Mouse (Mus musculus) kidney, adult 18-20 months (tissue): ENCODE data around the gene Snap47.

Experiments
- DNase-seq: peaks from one replicate; pipeline ENCODE4 v3.0.0; 2021

Snap47 gene

DNA sequence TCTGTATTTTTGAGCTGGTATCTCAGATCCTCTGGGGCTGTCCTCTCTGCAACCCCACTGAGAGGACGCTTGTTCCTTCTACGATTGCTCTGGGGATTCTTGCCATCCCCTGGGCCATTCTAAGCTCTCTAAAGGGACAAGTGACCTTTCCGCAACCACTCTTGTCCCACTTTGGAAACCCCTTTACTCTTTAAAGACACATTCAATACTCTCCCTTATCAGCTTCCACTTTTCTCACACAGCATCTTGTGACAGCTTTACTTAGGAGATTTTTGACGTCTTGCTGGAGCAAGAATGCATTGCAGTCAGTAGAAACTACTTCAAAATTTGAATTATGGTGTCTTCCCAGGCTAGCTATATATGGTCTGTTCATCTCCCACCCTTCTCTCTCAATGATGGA, at the start of gene Snap47:
Snap47 (minus strand) TSS at position 101 of the 400 bp plus-strand sequence.
- no peak for DNase-seq

DNA sequence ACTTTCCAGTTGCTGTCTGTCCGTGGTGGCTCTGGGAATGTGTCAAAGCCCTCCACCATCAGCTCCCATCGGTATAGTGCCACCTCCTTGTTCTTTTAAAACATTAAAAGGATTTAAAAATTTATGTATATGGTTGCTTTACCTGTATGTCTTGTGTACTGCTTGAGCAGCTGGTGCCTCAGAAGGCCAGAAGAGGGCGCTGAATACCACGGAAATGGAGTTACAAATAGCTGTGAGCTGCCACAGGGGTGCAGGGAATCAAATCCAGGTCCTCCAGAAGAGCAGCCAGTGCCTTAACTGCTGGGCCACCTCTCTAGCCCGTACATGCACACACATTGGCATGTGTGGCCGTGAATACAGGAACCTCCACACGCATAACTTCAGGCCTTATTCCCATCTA, 46.8 kb upstream of the Snap47 start:
- DNase-seq, result no peak

DNA sequence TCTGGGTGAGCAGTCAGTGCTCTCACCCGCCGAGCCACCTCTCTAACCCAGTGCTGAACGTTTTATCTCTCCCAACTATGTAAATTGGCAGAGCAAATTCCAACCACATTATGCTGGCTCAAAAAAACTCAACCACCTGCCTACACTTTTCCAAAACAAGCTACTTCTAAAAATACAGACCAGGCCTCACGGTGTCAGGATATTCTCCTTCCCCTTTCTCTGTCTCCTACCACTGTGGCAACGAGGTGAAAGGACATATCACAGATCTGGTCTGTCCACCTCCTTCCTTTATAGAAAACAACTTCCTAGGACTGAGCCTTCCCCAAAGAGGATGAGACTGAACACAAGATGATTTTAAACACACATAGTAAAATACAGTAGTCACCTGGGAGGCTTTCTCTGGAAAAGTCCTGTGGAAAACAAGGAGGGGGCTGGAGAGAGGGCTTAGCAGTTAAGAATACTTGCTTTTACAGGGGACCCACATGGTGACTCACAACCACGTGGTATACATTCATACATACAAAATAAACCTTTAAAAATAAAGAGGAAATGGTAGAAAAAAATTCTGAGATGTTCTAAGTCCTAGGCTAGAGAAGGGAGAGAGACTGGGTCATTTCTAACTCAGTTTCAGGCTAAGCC, 45.8 kb upstream of the Snap47 start:
- no peak for DNase-seq

DNA sequence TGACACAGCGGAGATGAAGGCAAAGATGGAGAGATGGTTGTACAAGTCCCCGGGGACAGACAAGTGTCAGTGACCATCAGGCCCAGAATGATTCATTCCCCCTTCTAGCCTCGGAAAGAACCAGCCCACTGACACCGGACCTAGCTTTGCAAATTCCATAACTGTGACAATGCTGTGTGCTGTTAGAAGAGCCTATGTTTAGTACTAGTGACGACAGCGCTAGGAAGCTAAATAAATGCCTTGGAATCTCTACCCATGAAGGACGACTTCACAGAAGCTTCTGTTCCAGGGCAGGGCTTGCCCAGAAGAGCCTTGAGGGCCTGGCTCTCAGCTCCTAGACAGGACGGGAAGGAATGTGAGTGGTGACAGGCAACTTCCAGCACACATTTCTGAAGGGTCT, 35.2 kb upstream of the Snap47 start:
- no peak for DNase-seq

DNA sequence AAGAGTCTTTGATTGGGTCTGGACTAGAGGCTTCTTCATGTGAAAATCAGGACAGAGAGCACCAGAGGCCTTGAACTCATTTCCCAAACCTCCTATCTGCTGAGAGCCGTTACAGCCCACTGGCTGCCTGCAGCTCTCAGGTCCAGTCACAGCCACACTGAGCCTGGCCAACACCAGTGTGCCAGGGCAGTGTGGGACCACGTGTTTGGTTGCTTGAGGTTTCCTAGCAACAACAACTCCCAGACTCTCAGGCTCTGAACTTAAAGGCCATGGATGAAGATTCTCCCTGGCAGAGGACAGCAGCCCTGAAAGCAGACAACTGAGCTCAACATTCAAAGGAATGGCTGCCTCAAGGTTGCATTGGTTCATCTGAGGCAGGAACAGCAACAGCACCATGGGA, 34.7 kb upstream of the Snap47 start:
- no peak for DNase-seq

DNA sequence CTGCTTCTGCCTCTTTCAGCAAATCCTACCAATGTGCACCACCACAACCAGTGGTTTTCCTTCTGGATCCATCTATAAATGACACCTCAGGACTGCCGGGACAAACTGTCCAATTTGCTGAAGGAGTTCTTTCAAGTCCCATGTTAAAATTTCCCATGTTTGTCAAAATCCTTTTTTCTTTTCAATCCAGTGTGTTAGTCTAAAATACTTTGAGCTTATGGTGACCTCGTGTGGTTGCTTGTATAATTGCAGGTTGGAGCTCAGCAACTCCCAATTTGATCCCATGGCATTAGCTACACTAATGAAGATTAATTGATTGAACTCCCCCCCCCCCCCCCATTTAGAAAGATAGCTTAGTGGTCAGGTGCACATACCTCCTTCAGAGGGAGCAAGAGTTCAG, 32.2 kb upstream of the Snap47 start:
- peak; percentile 49 for DNase-seq

DNA sequence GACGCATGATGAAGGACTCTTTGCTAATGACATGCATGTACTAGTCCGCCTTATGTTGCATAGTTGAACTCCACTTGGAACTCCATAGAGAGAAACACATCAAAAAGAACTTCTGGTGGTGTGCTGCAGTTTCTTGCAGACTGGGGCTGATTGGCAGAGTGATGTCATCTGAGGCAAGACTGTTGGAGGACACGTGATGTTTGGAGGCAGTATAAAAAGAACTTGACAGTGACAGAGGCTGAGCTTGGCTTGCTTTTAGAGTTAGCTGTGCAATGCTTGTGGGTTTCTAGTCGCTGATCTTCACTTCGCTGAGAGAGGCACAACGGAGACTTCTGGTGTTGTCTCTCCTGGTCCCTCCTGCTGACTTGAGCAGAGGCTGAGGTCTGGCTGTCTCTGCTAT, 26.3 kb upstream of the Snap47 start:
- no peak for DNase-seq

DNA sequence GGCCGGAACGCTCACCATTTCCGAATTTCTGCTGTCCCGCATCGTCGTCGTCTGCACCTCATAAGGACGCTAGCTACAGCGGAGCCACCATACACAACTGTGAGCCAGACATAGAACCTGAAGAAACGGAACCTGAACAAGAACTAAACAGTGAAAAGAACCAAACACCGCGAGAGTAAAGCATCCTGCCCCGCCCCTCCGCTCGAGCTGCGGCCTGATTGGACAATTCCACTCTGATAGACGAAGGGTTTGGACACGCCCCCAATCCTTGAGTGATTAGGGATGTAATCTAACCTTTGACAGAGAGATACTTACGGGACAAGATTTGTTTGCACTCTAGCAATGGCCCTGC, 21.3 kb upstream of the Snap47 start, which contains the start of gene Zfp867:
Zfp867 (minus strand) TSS at position 149 of the 352 bp plus-strand sequence.
- DNase-seq, result peak; percentile 90

DNA sequence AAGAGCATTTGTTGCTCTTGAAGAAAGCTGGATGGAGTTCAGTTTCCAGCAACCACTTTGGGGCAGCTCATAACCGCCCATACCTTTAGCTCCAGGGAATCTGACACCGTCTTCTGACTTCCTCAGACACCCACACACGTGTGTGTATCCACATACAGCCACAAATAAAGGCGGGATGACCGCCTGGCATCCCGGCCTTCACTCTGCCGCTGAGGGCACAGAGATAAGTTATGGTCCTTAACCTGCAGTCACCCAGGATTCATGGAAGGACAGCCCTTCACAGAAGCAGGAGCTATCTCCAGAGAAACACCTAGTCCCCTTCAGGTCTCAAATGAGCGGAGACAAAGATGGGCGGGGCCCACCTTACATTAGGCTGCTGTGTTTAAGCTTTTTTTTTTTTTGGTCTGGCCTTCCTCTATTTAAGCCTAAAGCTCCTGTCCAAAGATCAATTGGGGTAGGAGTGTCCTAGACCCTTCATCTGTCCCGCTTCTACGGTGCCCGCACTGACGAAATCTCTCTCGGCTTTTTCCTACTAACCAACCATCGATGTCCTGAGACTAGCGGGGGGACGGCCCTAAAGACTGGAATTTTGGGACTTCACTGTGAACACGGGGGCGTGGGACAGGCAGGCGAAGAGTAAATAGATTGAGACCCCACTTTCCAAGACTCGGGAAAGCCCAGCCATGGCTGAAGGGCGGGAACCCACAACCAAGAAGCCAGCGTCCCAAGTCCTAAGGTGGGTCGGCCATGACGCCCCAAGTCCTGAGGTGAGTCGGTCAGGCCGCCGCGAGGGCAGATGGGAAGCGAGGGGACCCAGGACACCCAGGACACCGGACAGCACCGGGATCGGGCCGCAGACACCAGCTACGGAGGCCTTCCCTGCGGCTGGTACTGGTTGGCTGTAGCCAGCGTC, 20.7 kb upstream of the Snap47 start:
- no peak for DNase-seq

DNA sequence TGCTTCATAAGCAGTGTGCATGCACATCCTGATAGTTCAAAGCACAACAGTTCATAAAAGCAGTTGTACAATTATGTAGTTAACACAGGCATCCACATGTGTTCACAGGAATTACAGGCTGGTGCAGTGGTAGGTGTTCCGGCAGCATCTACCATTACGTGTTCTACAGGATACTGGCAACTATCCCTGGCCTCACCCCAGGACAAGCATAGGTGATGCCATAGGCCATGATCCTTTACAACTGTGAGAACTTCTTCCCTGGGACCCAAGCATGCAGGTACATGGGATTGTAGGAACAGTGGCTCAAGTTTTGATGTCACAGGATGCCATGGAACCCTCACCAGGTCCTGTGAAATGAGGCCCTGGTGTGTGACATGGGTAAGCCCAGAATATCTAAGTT, 9.5 kb upstream of the Snap47 start:
- DNase-seq, result no peak

DNA sequence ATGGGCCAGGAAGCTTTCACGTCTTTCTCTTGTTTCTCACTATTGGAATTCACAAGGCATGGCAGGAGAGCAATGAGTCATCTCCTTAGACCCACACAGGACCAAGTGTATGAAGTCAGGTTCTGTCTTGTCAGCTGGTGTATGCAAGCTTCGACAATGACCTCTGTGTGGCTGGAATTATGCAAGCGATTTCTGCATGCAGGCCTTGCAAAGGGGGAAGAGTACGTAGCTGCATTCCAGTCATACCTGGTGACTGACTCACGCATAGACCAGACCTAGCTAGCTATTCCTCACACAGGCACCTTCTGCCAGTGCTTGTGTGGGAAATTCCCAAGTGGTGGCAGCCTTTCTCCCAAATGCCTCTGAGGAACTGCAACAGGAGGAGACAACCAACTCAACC, 8.0 kb upstream of the Snap47 start:
- peak; percentile 69 for DNase-seq

DNA sequence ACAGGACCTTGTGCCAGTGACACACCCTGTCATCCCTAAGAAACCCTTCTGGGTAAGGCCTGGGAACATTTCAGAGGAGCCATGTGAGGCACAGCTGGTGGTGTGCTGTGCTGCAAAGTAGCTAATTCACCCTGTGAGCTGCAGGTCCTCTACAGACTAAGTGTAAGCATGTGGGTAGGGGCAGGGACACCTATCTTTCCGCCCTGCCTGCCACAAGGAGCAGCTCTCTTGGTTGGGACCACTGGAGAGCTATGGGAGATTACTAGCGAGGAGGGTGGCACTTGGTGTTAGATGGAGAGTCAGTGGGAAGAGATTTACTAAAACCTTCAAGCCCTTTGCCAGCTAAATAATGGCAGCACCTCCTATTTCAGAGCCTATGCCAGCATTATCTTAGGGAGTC, 5.9 kb upstream of the Snap47 start:
- DNase-seq, result no peak

DNA sequence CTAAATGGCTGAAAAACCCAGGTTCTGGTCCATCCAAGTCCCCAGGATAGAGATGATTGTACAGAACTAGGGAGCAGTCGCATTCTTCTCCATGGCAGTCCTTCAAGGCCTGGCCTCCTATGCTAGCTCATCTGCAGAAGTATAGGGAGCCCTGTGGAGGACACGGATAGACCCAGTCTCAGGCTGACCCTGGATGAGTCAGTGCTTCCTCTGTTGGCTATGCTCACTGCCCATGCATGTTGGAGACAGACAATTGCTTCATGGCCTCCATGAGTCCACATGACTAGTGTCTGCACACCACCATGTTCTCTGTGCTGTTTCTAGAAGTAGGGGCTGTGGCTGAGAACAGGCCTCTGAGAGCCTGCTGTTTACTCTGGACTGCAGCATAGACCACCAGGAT, 5.4 kb upstream of the Snap47 start:
- no peak for DNase-seq

DNA sequence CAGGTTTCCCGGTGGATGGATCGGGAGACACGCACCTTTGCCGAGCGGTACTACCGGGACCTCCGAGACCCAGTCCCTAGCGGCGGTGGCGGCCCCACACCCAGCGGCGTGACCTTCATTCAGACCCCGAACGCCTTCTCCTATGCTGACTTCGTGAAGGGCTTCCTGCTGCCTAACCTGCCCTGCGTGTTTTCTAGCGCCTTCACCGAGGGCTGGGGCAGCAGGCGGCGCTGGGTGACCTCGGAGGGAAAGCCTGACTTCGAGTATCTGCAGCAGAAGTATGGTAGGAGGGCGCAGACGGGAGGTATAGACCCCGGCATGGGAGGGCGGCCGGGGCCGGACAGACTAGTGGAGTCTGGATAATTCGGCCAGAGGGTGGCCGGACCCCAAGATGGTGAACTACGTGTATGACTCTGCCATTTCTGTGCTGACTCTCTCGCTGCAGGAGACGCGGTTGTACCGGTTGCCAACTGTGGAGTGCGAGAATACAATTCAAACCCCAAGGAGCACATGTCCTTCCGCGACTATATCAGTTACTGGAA, 685 bp downstream of the Snap47 start:
- DNase-seq, result no peak

DNA sequence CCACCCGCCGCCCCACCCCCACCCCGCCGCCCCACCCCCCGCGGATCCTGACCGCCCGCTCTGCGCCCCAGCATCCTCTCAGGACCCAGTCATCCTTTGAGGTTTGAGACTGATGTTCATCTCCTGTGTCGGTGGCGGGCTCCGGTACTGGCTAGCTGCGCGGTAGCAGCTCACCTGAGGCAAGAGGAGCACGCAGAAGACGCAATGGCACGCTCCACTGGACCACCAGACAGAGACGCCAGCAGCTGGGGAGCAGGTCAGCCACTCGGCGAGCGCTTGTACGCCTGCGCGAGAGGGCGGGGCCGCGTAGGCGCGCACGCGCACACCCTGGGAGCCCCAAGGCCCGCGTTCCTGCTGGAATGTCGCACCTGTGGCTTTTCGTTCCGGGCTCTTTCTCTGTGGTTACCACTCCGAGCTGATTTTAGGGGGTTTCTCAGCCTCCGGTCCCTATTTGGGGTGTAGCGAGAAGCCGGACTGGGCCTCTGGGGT, 1.2 kb downstream of the Snap47 start, which contains the start of gene Jmjd4:
Jmjd4 (plus strand) TSS at position 305 of the 489 bp plus-strand sequence.
- peak; percentile 92 for DNase-seq

DNA sequence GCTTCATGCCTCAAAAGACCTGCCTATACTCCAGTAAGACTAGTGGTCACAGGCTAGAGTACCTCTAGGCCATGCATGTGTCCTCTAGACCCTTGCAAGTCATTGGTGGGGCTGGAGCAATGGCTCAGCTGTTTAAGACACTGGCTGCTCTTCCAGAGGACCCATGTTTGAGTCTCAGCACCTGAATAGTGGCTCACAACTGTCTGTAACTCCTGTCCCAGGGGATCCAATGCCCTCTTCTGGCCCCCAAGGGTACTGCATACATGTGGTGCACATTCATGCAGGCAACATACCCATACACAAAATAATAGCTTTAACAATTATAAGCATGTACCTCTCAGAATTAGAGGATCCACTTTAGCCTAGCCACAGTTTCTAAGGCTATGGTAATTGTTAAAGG, 7.9 kb downstream of the Snap47 start:
- DNase-seq, result no peak

DNA sequence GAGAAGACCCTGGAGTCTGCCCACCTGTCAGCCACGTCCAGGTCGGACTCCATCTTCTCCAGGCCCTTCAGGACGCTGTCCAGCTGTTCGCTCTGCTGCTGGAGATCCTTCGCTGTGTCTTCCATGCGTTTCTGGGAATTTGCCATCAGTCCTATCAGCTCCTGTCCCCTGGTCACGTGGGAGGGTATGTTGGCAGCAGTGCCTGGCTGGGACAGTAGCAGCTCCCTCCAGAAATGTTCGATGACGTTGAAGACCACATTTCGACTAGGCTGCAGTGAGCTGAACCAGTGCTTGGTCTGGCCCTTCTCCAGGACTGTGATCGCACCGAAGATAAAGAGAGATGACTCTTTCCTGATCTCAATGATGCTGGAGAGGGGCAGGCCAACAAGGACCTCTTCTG, 13.0 kb downstream of the Snap47 start:
- DNase-seq, result no peak

DNA sequence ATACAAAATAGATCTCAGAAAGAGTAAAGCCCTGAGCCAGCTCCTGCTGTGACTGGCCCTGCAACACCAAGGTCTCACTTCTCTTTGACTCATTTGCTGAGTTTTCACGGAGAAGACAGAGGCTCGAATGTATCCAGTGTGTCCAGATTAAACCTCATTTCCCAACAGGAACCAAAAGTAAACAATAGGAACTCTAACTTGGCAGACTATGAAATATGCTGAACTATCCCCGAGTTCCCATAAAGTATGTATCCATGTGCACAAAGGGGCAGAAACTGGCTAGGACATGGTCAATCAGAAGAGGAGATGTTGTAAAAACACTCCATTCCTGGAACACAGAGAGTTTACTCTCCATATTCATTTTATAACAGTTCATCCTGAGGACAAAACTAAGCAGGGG, 18.7 kb downstream of the Snap47 start:
- DNase-seq, result no peak

DNA sequence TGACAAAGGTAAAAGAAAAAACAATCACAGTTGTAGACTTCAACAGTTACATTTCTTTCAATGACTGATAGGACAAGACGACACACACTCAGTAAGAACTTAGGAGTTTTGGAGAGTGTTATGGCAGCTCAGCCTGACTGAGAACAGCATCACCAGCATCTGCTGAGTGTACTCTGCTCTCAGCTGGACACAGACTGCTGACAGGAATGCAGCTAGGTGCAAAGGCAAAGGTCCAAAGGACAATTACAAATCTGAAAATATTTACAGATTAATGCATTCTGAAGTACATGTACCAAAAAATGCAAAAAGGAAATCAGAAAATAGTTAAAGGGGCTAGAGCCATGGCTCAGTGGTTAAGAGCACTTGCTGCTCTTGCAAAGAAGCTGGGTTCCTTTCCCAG, 21.0 kb downstream of the Snap47 start:
- DNase-seq, result no peak

DNA sequence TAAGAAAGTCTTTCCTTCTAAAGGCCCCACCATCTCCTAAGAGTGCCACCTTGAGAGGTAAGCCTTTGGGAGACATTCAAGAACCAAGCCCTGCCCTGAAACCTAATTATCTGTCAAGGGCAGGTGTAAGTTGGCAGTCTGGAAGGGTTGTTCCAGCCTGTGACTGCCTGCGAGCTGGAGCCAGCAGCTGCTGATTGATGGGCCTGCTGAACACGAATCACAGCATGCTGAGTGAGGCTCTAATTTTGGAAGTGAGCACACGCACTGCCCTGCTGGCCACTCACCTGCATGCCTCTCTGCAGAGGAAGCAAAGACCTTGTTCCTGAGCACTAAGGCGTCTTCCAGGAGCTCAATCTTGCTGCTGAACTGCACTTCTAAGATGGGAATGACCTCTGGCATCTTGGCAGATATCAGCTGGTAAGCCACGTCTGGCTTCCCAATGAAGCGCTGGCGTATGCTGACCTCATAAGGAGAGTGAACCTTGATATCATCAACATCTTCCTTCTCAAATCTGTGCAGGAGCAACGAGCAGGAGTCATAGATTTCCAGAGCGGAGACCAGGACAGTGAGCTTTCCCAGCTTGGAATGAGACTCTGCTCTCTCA, 22.8 kb downstream of the Snap47 start:
- no peak for DNase-seq

DNA sequence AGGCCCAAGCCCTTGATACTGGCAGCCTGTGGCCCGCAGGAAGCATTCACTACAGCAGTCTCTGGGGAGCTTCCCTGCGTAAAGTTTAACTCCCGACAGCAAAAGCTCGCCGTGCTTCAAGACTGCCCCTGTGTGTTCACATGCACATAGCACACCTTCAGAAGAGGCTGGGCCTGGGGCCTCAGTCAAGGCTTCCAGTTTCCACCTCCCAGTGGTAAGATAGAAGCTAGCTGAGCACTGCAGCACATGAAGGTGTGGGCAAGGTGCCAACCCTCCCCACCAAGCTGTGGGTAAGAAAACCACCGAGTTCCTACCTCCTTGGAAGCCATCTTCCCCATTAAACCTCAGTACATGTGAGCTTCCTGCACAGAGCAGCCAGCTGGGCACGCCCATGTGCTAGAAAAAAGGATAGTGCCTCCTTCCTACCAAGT, 25.3 kb downstream of the Snap47 start:
- no peak for DNase-seq

DNA sequence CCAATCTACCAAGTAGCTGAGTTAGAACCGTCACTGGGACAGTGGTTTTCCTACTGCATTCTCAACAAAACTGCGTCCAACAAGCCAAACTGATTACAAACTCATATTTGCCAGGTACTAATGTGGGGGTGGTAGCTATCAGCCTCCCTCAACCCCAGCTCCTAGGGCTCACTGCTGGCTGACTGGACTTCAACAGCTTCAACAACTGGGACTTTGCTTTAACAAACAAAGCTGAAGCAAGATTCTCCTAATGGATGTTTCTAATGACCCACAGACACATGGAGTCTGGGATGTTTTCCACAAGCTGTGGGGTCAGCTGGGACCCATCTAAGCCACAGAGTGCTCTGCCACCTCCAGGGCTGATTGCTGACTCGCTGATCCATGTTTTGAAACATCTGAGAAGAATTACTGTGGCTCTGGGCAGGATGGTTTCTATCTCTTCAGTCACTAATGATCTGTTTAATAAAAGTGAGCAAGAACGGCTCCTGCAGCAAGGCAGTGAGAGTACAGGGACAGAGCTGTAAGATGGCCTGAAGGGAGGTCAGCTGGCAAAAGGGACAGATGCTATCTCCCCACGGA, 27.9 kb downstream of the Snap47 start:
- no peak for DNase-seq

DNA sequence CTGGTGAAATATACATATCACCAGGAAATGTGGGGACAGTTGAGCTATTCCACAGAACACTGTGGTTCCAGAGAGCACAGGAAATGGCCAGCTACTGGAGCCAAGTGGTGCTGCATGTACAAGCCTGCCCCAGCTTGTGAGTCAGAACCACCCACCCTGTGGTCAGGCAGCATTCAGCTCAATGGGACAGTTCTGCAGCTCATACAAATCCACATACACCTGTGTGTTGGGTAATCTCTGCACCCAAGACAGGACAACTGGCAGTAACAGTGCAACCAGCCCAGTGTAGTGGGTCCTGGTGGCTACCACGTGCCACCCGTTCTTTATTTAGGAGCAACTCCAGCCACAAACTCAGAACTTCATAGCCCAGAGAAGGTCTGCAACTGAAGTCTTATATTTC, 29.0 kb downstream of the Snap47 start:
- no peak for DNase-seq
